Mouse (Mus musculus) Patski (cell line): ENCODE results near the gene Rps15. TPM values are rescaled to one million over a fixed set of nuclear protein-coding genes. Genes with fewer than 3 reads are reported as not detected.
A peak's percentile ranks its signal among the peaks of the same experiment; 100 is the strongest.

Source experiments
- ATAC-seq: fragments of 100-300 bp; one replicate; pipeline ENCODE4 v1.8.0; 2021
- CTCF ChIA-PET: fragments of 350-600 bp; sonication (Branson Sonifier 250); formaldehyde crosslinking; loops from one replicate; lab custom pipeline; 2022; ENCODE audit warnings: inconsistent platforms; lab: Charles Lee
- POLR2A ChIA-PET: fragments of 350-600 bp; sonication (Branson Sonifier 250); formaldehyde crosslinking; loops from one replicate; lab custom pipeline; 2022; ENCODE audit warnings: antibody characterized with exemption, inconsistent platforms; lab: Charles Lee
- DNase-seq: peaks from one replicate; pipeline ENCODE4 v3.0.0-alpha.2; 2011; ENCODE audit warnings: low read depth, low spot score
- H3K27me3 ChIP-seq: fragments of 371-371 bp; one replicate; pipeline ENCODE4 v1.5.1; 2021
- CTCF ChIP-seq: fragments of 100-300 bp; IDR thresholded peaks from one replicate; pipeline ENCODE4 v1.5.1; 2021
- in situ Hi-C: fragments of 300-500 bp; cut with MboI; formaldehyde crosslinking; loops from 3 replicates; pipeline ENCODE4 v1.11.1; 2018; ENCODE audit warnings: low pct_unique_long_range_greater_than_20kb, mixed read lengths
- polyA plus RNA-seq: library from polyadenylated mRNA; unstranded; gene quantifications from one replicate; pipeline ENCODE4 v1.2.3, GENCODE M21; 2021

Gene Rps15
- polyA plus RNA-seq, 1 experiment from 2014 or later: 1,353 TPM

DNA sequence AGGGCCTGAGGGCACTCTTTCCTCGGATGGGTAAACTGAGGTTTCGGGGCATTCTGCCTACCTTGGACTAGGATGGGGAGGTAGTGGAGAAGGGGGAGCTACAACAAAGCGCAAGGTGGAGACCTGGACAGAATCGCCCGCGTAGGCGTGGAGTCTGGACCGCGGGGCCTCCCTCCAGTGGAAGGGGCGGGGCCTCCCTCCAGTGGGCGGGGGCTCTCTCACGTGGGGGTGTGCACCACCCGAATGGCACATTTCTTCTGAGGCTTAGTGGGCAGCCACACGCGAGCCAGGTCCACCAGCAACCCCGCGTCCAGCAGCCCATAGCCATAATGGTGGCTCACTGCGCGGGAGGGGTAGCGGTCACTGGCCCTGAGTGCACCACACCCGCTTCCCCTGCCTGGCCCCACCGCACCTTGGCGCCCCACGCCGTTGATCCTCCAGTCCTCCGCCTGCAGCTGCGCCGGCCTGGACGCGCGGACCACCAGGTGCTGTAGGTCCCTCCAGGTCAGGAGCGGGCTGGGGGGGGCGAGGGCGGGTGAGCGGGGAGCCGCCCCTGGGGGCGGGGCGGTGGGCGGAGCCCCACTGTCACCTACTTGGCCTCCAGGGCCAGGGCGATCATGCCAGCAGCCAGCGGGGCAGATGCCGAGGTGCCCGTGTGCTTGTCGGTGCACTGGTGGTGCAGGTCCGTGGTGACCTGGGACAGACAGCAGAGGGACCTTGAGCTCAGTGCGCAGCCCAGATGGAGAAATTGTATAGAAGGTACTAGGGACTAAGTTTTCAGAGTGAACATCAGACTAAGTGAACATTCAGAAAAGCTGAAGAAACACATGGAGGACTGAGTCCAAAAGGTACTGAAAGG is 31.2 kb downstream of the Rps15 start:
- in situ Hi-C loops: no loop called here
- CTCF ChIA-PET: interaction anchor here (1.2 kb wide), 1 partner anchor 57 kb away, joined by 3 read pairs; no protein-coding TSS in a partner anchor
- POLR2A ChIA-PET: no interaction called here
- ATAC-seq (peak; percentile 38), DNase-seq (no peak)
- H3K27me3 ChIP-seq: no peaks in the 10 kb centered on the region
- no peak for TF ChIP-seq CTCF

DNA sequence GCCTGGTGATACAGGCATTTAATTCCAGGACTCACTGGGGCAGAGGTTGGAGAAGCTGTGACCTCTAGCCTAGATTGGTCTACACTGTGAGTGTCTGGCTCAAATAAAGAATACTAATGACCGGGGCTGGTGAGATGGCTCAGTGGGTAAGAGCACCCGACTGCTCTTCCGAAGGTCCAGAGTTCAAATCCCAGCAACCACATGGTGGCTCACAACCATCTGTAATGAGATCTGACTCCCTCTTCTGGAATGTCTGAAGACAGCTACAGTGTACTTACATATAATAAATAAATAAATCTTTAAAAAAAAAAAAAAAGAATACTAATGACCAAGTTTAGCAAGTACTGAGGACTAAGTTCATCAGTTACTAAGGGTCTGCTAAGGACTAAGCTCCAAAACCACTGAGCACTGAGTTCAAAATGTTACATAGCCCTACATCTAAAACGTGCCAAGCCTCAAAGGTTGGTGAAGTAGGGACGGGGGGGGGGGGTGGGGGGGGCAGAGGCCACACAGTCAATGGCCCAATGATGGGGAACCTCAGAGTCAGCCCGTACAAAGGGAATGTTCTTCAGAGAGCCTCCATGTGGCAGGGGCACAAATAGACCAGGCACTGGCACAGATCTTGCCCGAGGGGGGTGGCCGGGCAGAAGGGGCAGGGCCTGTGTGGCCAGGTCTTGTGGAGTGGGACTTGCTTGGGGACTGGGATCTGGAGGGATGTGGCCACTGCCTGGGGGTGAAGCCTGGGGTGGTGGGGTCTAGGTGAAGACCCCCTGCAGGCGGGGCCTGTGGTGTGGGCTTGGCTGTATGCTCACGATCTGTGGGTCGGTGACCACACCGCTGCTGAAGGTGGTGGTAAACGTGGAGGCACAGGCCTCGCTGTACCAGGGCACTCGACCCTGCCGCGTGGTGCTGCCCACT is 32.1 kb downstream of the Rps15 start:
- in situ Hi-C loops: no loop called here
- ATAC-seq (no peak), DNase-seq (no peak)
- ChIA-PET CTCF (interaction anchor here (1.2 kb wide), 1 partner anchor 58 kb away, joined by 3 read pairs; no protein-coding TSS in a partner anchor), POLR2A (interaction anchor here (0.6 kb wide), 1 partner anchor 32 kb away, joined by 3 read pairs; the partner anchor contains the start of gene Rps15)
- H3K27me3 ChIP-seq: no peaks in the 10 kb centered on the region
- no peak for TF ChIP-seq CTCF

DNA sequence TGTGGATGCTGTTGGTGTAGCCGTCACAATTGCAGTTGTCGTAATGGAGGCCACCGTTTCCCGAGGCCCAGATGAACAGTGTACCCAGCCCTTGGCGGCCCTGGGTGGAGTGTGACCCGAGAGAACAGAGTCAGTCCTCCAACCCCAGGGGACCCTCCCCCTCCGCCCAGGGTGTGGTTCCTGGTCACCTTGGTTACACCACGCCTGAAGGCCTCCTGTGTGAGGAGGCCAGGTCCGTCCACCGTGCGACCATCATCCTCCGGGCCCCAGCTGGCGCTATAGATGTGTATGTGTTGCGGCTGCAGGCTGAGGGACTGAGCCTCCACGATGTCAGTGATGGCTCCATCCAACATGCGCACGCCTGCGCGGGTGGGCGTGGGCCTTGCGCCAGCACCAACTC is 32.8 kb downstream of the Rps15 start:
- TF ChIP-seq CTCF: no peak
- DNase-seq: no peak
- in situ Hi-C loops: no loop called here

DNA sequence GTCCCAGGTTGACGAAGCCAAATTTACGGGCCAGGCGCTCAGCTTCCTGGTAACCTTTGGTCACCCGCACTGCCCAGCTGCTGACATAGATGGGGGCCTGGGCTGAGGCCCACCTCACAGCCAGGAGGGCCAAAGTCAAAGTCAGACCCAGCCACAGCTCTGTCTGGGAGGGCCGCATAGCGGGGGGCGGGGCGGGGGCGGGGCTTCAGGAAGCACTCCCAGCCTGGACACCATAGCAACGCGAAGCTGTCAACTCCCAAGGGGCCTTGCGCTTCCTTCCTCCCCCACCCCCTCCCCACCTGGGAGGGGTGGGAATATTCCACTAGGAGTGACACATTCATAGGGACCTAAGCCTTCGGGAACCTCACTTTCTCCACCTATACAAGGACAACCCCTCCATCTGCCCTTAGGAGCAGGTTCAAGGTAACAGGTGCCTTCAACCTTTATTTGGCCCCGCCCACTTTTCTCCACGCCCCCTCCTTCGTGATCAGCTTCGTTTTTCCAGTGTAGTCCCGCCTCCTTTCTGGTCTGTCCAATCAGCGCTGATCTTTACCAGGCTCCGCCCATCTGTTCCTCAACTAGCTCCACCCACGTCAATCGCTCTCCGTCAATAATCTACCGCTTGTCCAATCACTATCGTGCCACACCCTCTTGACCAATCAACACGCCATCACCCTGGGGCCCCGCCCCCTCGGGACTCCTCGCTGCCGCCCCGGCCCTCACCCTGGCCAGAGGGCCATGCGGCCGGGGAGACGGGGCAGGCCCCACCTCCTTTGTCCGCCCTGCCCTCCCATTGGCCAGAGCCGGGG is 37.2 kb downstream of the Rps15 start, which contains the start of the genes Pcsk4 and Reep6:
Gene Pcsk4 (minus strand): TSS at position 226 of the 809 bp plus-strand sequence.
Gene Reep6 (plus strand): TSS at position 681 of the 809 bp plus-strand sequence.
- TF ChIP-seq CTCF: no peak
- peak; percentile 86 for ATAC-seq
- no peaks in the 10 kb centered on the region for H3K27me3 ChIP-seq
- in situ Hi-C loops: no loop called here
- ChIA-PET POLR2A (no interaction called here), CTCF (interaction anchor here (0.8 kb wide), 1 partner anchor 11 kb away, joined by 3 read pairs; no protein-coding TSS in a partner anchor)
- peak; percentile 95 for DNase-seq

More for the DNA sequence above, 32.8 kb downstream of the Rps15 start:
- no peaks in the 10 kb centered on the region for H3K27me3 ChIP-seq
- ChIA-PET CTCF (interaction anchor here (2.1 kb wide), 1 partner anchor 16 kb away, joined by 5 read pairs; no protein-coding TSS in a partner anchor), POLR2A (interaction anchor here (0.6 kb wide), 1 partner anchor 178 kb away, joined by 3 read pairs; no protein-coding TSS in a partner anchor)
- ATAC-seq: no peak

- in situ Hi-C loops: no loop called here
- no peaks in the 10 kb centered on the region for H3K27me3 ChIP-seq
- ChIA-PET CTCF (interaction anchor here (0.8 kb wide), 1 partner anchor 10 kb away, joined by 3 read pairs; no protein-coding TSS in a partner anchor), POLR2A (no interaction called here)
- no peak for TF ChIP-seq CTCF
- no peak for DNase-seq
- no peak for ATAC-seq
These were observed 37.8 kb downstream of the Rps15 start for GRCm38 (mm10) chr10:80330084-80330483.

GRCm38 (mm10) chr10:80330888-80331287 is 38.6 kb downstream of the Rps15 start:
- no peak for ATAC-seq
- in situ Hi-C loops: no loop called here
- ChIA-PET CTCF (interaction anchor here (1.1 kb wide), 1 partner anchor 9 kb away, joined by 3 read pairs; no protein-coding TSS in a partner anchor), POLR2A (no interaction called here)
- H3K27me3 ChIP-seq: no peaks in the 10 kb centered on the region
- TF ChIP-seq CTCF: no peak
- no peak for DNase-seq

DNA sequence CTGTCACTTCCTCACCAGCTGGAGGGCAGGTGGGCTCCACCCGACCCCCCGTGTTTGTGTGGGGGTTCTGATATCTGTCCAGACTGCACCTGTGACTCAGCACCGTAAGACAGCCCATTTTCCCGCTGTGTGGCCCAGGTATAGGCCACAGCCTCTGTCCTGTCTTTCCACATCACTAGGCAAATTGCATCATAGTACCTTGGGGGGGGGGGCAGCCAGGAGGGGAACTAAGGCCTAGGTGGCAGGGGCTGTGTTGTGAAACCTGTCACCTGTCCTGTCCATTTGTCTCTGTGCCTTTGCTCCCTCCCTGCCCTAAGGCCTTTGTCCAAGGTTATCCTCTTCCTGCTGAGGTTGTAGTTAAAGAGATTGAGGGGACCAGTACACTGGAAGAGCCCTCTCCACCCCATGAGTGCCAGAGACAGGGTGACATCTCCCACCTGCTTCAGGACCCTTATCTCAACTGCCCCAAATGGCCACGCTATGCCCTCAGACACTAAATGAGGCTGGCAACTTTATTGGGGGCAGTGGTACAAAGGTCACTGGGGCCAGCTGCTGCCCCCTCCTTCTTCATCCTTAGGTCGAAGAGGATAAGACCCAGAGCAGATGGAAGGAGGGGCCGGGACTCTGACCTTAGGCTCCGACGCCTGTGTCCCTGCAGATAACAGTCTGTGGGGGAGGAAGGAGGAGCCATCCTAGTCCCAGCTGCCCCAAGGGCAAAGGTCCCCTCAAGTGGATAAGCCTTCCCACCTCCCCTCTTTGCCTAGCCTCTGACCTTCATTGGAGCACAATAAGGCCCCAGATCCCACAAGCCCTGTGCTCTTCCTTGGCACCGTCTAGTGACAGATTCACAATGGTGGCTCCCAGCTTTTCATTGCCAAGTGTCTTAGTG is 39.6 kb downstream of the Rps15 start:
- POLR2A ChIA-PET: interaction anchor here (1.5 kb wide), 1 partner anchor 12 kb away, joined by 4 read pairs; no protein-coding TSS in a partner anchor
- CTCF ChIA-PET: interaction anchor here (1.1 to 1.8 kb wide), 2 partner anchors 8 to 19 kb away, joined by 3 to 6 read pairs; no protein-coding TSS in a partner anchor
- TF ChIP-seq CTCF: no peak
- H3K27me3 ChIP-seq: no peaks in the 10 kb centered on the region
- no peak for DNase-seq
- in situ Hi-C loops: no loop called here
- ATAC-seq: no peak

- ChIA-PET CTCF (interaction anchor here (1.8 kb wide), 1 partner anchor 18 kb away, joined by 6 read pairs; no protein-coding TSS in a partner anchor), POLR2A (interaction anchor here (1.5 kb wide), 1 partner anchor 11 kb away, joined by 4 read pairs; no protein-coding TSS in a partner anchor)
- in situ Hi-C loops: no loop called here
- DNase-seq (no peak), ATAC-seq (no peak)
- no peaks in the 10 kb centered on the region for H3K27me3 ChIP-seq
- no peak for TF ChIP-seq CTCF
These were observed 40.3 kb downstream of the Rps15 start for GRCm38 (mm10) chr10:80332525-80332989.
